ENCODE assay signal across 26 mouse cellular contexts in the genomic region with DNA sequence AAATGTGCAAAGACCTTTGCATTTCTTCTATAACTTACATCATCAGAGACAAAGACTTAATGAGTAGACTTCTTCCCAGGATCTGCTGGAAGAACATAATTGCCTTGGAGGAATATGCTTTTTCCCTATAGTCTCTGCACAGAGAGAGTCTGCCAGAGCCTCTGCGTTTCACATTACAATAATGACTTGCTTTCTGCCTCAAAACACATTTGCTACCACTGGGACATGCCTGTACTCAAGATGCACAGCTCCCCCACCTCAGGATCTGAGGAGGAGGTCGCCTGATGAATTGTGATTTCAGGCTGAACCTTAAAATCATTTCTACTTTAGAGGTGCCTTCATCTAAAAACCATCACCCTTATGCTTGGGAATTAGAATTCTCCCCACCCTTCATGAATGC.
"Had no signal": no experiment of that assay in that cellular context is flagged by ENCODE, and none has a peak within 500 bp of the region (broad histone marks: within the 10 kb centered on the region; RNA-seq: fewer than 3 reads in every experiment).

No protein-coding gene starts in this region.

- H3K9me3 ChIP-seq: heart, embryonic 13.5 days; heart, embryonic 15.5 days; kidney, embryonic 15.5 days; limb, embryonic 13.5 days; limb, embryonic 15.5 days; liver, embryonic 12.5 days had no signal

- H3K27ac ChIP-seq: heart, adult 2 months; heart, embryonic 13.5 days; heart, embryonic 15.5 days; hindbrain, embryonic 14.5 days; hindbrain, postnatal 0 days; kidney, embryonic 15.5 days; kidney, postnatal 0 days; limb, embryonic 13.5 days; limb, embryonic 15.5 days; liver, embryonic 12.5 days; liver, embryonic 14.5 days had no signal

- H3K4me3 ChIP-seq: heart, adult 2 months; heart, embryonic 13.5 days; heart, embryonic 15.5 days; kidney, embryonic 15.5 days; limb, embryonic 13.5 days; limb, embryonic 15.5 days; liver, embryonic 12.5 days had no signal

- H3K9ac ChIP-seq: heart, embryonic 13.5 days; heart, embryonic 15.5 days; hindbrain, embryonic 14.5 days; kidney, embryonic 15.5 days; limb, embryonic 13.5 days; limb, embryonic 15.5 days; liver, embryonic 12.5 days; liver, embryonic 14.5 days had no signal

- H3K27me3 ChIP-seq: heart, embryonic 13.5 days; heart, embryonic 15.5 days; limb, embryonic 13.5 days; liver, embryonic 12.5 days had no signal

- H3K4me1 ChIP-seq: heart, embryonic 13.5 days; heart, embryonic 15.5 days; kidney, embryonic 15.5 days; limb, embryonic 13.5 days; limb, embryonic 15.5 days; liver, embryonic 12.5 days had no signal

- DNase-seq: gastrocnemius, postnatal 14 days; gastrocnemius, postnatal 36 days; heart, adult 11 months; heart, adult 2 months; heart, postnatal 14 days; heart, postnatal 36 days; kidney, adult 11 months; kidney, adult 2 months; kidney, adult 9 months; kidney, postnatal 14 days; kidney, postnatal 36 days; layer of hippocampus, adult 9-11 months; layer of hippocampus, postnatal 36 days; left cerebral cortex, postnatal 4 days had no signal

- H3K36me3 ChIP-seq: heart, embryonic 13.5 days; heart, embryonic 15.5 days; kidney, embryonic 15.5 days; limb, embryonic 13.5 days; limb, embryonic 15.5 days; liver, embryonic 12.5 days had no signal

- ATAC-seq: hindbrain, postnatal 0 days; intestine, embryonic 16.5 days; liver, embryonic 12.5 days had no signal

- H3K4me2 ChIP-seq: heart, embryonic 11.5 days; heart, embryonic 13.5 days; heart, embryonic 15.5 days; hindbrain, embryonic 14.5 days; kidney, embryonic 15.5 days; limb, embryonic 13.5 days; limb, embryonic 15.5 days; liver, embryonic 12.5 days had no signal
